Mouse (Mus musculus) heart, postnatal 4 days (tissue): Measurements from ENCODE around the gene Senp1. TPM values are rescaled to one million over a fixed set of nuclear protein-coding genes. Genes with fewer than 3 reads are reported as not detected.

Experiments used
- DNase-seq: peaks from one replicate; pipeline ENCODE4 v3.0.0; 2021
- total RNA-seq, 2 experiments: library from RNA; stranded (reverse); gene quantifications; 2 replicates each; pipeline ENCODE4 v1.2.3; 2021

Senp1 gene
- 10 to 100 TPM; 23.5 to 27.2 TPM for total RNA-seq

- DNase-seq = peak; percentile 93
Observed at GRCm38 (mm10) chr15:98093121-98094011, at the start of gene Senp1. Gene Senp1 (minus strand): TSS chr15:98093744.

- no peak for DNase-seq
Observed at GRCm38 (mm10) chr15:98142515-98142914, 49.0 kb upstream of the Senp1 start.

- DNase-seq = no peak
Observed at GRCm38 (mm10) chr15:98140809-98141208, 47.3 kb upstream of the Senp1 start.

GRCm38 (mm10) chr15:98139763-98140162 lies 46.2 kb upstream of the Senp1 start:
- no peak for DNase-seq

GRCm38 (mm10) chr15:98136871-98137270 lies 43.3 kb upstream of the Senp1 start:
- no peak for DNase-seq

GRCm38 (mm10) chr15:98135671-98136070 lies 42.1 kb upstream of the Senp1 start:
- no peak for DNase-seq

GRCm38 (mm10) chr15:98134666-98135065 lies 41.1 kb upstream of the Senp1 start:
- no peak for DNase-seq

GRCm38 (mm10) chr15:98134034-98134433 lies 40.5 kb upstream of the Senp1 start:
- no peak for DNase-seq

GRCm38 (mm10) chr15:98133471-98133870 lies 39.9 kb upstream of the Senp1 start:
- no peak for DNase-seq

- DNase-seq = no peak
Observed at GRCm38 (mm10) chr15:98131942-98132655, 38.6 kb upstream of the Senp1 start.

DNA sequence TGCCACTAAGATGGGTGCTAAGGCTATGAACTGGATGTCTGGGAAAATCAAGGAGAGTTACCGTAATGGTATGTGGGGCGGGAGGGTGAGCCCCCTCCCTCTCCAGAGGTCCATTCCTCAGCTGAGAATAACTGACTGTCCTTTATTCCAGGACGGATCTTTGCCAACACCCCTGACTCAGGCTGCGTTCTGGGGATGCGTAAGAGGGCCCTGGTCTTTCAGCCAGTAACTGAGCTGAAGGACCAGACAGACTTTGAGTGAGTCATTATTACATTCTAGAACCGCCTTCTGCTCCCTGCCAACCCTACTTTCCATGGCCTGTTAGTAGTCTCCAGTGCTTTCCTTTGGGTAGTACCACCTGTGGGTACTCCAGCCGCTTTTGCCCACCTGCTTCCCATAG lies 37.9 kb upstream of the Senp1 start:
- no peak for DNase-seq

DNA sequence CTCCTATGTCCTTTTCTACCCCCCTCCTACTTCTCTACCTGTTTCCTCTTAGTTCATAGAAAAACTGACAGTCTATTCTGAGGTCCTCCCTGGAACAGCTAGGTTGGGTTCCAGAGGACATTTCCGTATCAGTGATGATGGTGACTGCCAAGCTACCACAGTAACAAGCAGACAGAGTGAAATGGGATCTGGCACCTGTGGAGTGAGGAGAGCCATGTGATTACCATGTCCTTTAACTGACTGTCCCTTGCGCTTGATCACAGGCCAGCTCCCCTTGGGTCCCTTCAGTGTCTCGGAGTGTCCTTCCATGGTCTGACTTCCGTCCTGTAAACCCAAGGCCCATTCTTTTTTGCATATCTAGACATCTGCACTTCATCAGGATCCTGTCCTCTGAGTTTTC lies 37.5 kb upstream of the Senp1 start:
- peak; percentile 55 for DNase-seq

- DNase-seq = no peak
Observed at GRCm38 (mm10) chr15:98120831-98121230, 27.3 kb upstream of the Senp1 start.

- no peak for DNase-seq
Observed at GRCm38 (mm10) chr15:98119363-98119762, 25.8 kb upstream of the Senp1 start.

GRCm38 (mm10) chr15:98116287-98116686 lies 22.7 kb upstream of the Senp1 start:
- no peak for DNase-seq

- no peak for DNase-seq
Observed at GRCm38 (mm10) chr15:98115779-98116163, 22.2 kb upstream of the Senp1 start.

DNA sequence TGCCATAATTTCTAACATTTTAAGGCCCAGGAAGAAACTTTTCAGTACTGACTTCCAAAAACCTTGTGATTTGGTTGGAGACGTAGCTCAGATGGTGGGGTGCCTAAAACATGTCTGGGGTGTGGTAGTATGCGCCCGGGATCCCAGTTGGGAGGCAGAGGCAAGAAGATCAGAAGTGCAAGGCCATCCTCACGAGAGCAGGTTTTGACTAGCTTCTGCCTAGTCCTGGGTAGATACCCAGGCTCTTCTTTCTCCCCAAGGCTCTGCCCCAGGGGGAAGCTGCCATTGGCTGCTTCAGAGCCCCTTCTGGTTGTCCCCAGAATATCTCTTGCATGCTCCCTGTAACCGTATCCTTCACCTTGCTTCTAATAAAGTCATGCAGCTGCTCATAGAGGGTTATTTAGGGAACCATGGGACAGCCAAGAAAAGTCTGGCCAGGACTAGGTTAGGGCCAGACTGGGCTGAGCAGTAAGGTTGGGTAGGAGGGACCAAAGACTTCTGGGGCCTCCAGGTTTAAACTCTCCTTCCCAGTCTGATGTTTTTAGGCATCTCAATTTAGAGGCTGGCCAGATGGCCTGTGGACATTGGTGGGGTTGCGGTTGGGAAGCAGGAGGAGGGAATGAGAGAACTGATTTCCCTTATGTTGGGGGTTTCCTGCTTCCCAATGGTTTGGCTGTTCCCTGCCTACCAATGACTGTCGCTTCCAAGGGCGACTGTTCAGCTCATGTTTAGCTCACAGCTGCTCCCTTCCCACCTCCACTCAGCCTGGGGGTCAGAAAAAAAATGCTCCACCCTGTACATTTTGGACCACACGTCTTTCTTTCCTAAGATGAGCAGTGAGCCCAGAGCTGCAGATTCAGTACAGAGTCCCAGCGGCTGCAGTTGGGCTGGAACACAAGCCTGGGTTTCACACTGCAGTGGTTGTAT lies 21.6 kb upstream of the Senp1 start:
- DNase-seq = peak; percentile 27

DNA sequence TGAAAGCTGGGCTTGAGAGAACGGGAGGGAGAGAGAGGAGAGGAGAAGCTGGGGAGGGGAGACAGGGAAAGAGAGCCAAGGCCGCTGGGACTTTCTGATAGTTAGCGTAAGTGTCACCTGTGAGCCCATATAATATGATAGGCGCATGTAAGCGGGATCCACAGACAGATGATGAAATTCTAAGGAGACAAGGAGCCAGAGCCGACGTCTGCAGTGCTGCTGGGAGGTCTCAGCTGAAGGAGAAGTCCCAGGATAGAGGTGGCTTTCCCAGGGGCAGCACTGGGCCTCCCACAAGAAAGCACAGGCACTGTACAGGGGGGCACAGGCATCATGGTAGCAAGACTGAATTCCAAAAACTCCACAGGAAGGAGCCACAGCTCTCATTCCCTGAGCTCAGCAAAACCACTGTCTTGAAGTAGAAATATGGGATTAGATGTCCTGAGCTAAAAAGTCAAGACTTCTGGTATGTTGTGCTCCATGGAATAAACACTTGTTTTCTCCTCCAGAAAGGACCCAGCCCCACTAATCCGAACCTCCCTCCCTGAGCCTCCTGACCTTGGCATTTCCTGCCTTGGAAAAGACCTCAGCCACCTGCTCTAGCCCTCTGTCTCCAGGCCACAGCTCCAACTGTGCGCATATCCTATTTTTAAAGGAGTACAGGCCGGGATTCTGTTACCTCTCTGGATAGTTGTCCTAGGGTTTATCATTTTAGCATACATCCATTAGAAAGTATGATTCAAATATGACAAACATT lies 20.7 kb upstream of the Senp1 start:
- DNase-seq = no peak

DNA sequence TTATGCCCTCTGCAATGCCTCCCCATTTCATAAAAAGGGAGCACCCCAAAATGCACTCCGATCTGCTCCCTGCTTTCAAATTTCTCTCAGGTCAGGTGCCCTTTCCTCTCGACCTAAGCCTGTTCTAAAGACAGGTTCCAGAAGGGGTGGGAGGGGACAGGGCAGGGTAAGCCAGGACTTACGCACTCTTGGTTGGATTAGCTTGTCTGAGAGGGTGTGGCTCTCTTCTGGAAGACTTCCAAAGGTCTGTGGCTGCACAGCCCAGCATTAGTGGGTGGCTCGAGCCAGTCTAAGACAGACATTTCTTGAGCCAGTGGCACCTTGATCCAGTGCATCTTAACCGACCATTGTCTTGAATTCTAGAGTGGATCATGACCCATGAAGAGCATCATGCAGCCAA lies 18.2 kb upstream of the Senp1 start:
- no peak for DNase-seq

GRCm38 (mm10) chr15:98108297-98109152 lies 15.0 kb upstream of the Senp1 start:
- DNase-seq = peak; percentile 85
